ENCODE assay signal across 21 mouse cellular contexts in genomic region chr12:95059396-95059795, GRCm38 (mm10).
A peak's percentile ranks its signal among the peaks of the same experiment; 100 is the strongest.
DNase-seq lines count a peak whose midpoint lies in the region; ATAC-seq and TF ChIP-seq lines count a peak whose summit lies in the region.
"Had no signal": no experiment of that assay in that cellular context is flagged by ENCODE, and none has a peak within 500 bp of the region (broad histone marks: within the 10 kb centered on the region; RNA-seq: fewer than 3 reads in every experiment).

No protein-coding gene starts in this region.

- no peaks in the 10 kb centered on the region for H3K4me1 ChIP-seq in forebrain, embryonic 14.5 days (ENCODE audit: control insufficient read depth, insufficient read depth, low read length)
- H3K4me1 ChIP-seq in forebrain, embryonic 10.5 days, result no peaks in the 10 kb centered on the region
- H3K4me1 ChIP-seq in lung, postnatal 0 days (ENCODE audit: insufficient read depth, low read depth, low read length), result no peaks in the 10 kb centered on the region
- H3K4me1 ChIP-seq in embryonic facial prominence, embryonic 10.5 days, result no peaks in the 10 kb centered on the region
- H3K4me1 ChIP-seq: hindbrain, embryonic 12.5 days; intestine, embryonic 15.5 days had no signal

- no peak for TF ChIP-seq CTCF in lung, postnatal 0 days (IDR thresholded peaks at IDR 0.05)

- no peak for ATAC-seq in forebrain, embryonic 14.5 days
- ATAC-seq in lung, postnatal 0 days, result no peak
- ATAC-seq: activated CD4-positive, CD25-positive, alpha-beta regulatory T cell, adult 4 months; forebrain, embryonic 15.5 days; hindbrain, embryonic 16.5 days; intestine, embryonic 15.5 days had no signal

- no peaks in the 10 kb centered on the region for H3K36me3 ChIP-seq in forebrain, embryonic 14.5 days (ENCODE audit: control insufficient read depth, insufficient read depth, low read length)
- no peaks in the 10 kb centered on the region for H3K36me3 ChIP-seq in forebrain, embryonic 10.5 days (replicated peaks)
- H3K36me3 ChIP-seq in lung, postnatal 0 days (ENCODE audit: insufficient read depth, low read length), result no peaks in the 10 kb centered on the region
- H3K36me3 ChIP-seq in embryonic facial prominence, embryonic 10.5 days (replicated peaks), result no peaks in the 10 kb centered on the region
- H3K36me3 ChIP-seq: forebrain, embryonic 15.5 days; hindbrain, embryonic 12.5 days; intestine, embryonic 15.5 days had no signal

- H3K9me3 ChIP-seq in forebrain, embryonic 14.5 days (replicated peaks; ENCODE audit: control insufficient read depth, low read length), result no peaks in the 10 kb centered on the region
- H3K9me3 ChIP-seq in forebrain, embryonic 10.5 days, result no peaks in the 10 kb centered on the region
- no peaks in the 10 kb centered on the region for H3K9me3 ChIP-seq in lung, postnatal 0 days (ENCODE audit: low read length)
- H3K9me3 ChIP-seq in embryonic facial prominence, embryonic 10.5 days, result no peaks in the 10 kb centered on the region
- H3K9me3 ChIP-seq: forebrain, embryonic 15.5 days; hindbrain, embryonic 12.5 days; intestine, embryonic 15.5 days had no signal

- H3K9ac ChIP-seq in forebrain, embryonic 14.5 days (ENCODE audit: low read length), result no peak overlapping the region
- no peak overlapping the region for H3K9ac ChIP-seq in lung, postnatal 0 days (replicated peaks; ENCODE audit: low read depth)
- H3K9ac ChIP-seq: forebrain, embryonic 15.5 days; hindbrain, embryonic 12.5 days; intestine, embryonic 15.5 days had no signal

- no peak overlapping the region for H3K27ac ChIP-seq in forebrain, embryonic 14.5 days (ENCODE audit: low read depth, low read length)
- H3K27ac ChIP-seq in forebrain, embryonic 10.5 days, result no peak overlapping the region
- H3K27ac ChIP-seq in lung, postnatal 0 days (ENCODE audit: low read length), result no peak overlapping the region
- no peak overlapping the region for H3K27ac ChIP-seq in embryonic facial prominence, embryonic 10.5 days (replicated peaks)
- H3K27ac ChIP-seq: forebrain, embryonic 15.5 days; hindbrain, embryonic 12.5 days; intestine, embryonic 15.5 days had no signal

- no peak overlapping the region for H3K4me3 ChIP-seq in forebrain, embryonic 14.5 days (ENCODE audit: low read depth, low read length)
- H3K4me3 ChIP-seq in forebrain, embryonic 10.5 days, result no peak overlapping the region
- no peak overlapping the region for H3K4me3 ChIP-seq in lung, postnatal 0 days (ENCODE audit: low read depth, low read length)
- no peak overlapping the region for H3K4me3 ChIP-seq in embryonic facial prominence, embryonic 10.5 days
- H3K4me3 ChIP-seq: forebrain, embryonic 15.5 days; hindbrain, embryonic 12.5 days; intestine, embryonic 15.5 days had no signal

- TF ChIP-seq EP300 in lung, postnatal 0 days (IDR thresholded peaks at IDR 0.05), result no peak

- H3K27me3 ChIP-seq in forebrain, embryonic 14.5 days (replicated peaks; ENCODE audit: control insufficient read depth, insufficient read depth, low read length), result no peaks in the 10 kb centered on the region
- H3K27me3 ChIP-seq in forebrain, embryonic 10.5 days (ENCODE audit: poor library complexity, severe bottlenecking), result no peaks in the 10 kb centered on the region
- H3K27me3 ChIP-seq in lung, postnatal 0 days (replicated peaks; ENCODE audit: insufficient read depth, low read length), result no peaks in the 10 kb centered on the region
- no peaks in the 10 kb centered on the region for H3K27me3 ChIP-seq in embryonic facial prominence, embryonic 10.5 days (replicated peaks; ENCODE audit: low read depth, poor library complexity, severe bottlenecking)
- H3K27me3 ChIP-seq: forebrain, embryonic 15.5 days; hindbrain, embryonic 12.5 days; intestine, embryonic 15.5 days had no signal

- no peak overlapping the region for H3K4me2 ChIP-seq in forebrain, embryonic 14.5 days (ENCODE audit: low read length)
- no peak overlapping the region for H3K4me2 ChIP-seq in lung, postnatal 0 days (replicated peaks; ENCODE audit: low read depth, low read length)
- H3K4me2 ChIP-seq: forebrain, embryonic 15.5 days; heart, embryonic 11.5 days; hindbrain, embryonic 12.5 days; intestine, embryonic 15.5 days had no signal

- peak; percentile 14 for DNase-seq in forebrain, embryonic 14.5 days (ENCODE audit: low spot score)
- no peak for DNase-seq in forebrain, embryonic 10.5 days (ENCODE audit: extremely low spot score, low spot score)
- DNase-seq in brain, adult 2 months (ENCODE audit: low read depth, low spot score), result peak; percentile 29
- peak; percentile 21 for DNase-seq in layer of hippocampus, adult 9-10 months (ENCODE audit: low spot score)
- no peak for DNase-seq in lung, postnatal 0 days (ENCODE audit: low spot score)
- DNase-seq in embryonic facial prominence, embryonic 10.5 days (ENCODE audit: low spot score), result no peak
- DNase-seq: adrenal gland, adult 8-10 months; adrenal gland, postnatal 25 days; cerebellum, adult 11 months; cerebellum, adult 9-11 months; cerebellum, postnatal 25 days; embryo, embryonic 11 days; gastrocnemius, postnatal 10 days; gastrocnemius, postnatal 36 days; heart, adult 11 months had no signal

- 66% methylated on average over 2 of the region's 2 CpGs for WGBS in forebrain, embryonic 14.5 days
- WGBS in forebrain, embryonic 10.5 days, result 84% methylated on average over 2 of the region's 2 CpGs
- 80% methylated on average over 2 of the region's 2 CpGs for WGBS in lung, postnatal 0 days
- 88% methylated on average over 2 of the region's 2 CpGs for WGBS in embryonic facial prominence, embryonic 10.5 days

Comparison
In these comparisons a context has a peak if more than half of its experiments do, and no peak if none do; other contexts are left out.
1. DNase-seq: peak in forebrain, embryonic 14.5 days (single experiment), brain, adult 2 months (single experiment) and layer of hippocampus, adult 9-10 months (single experiment); none in forebrain, embryonic 10.5 days (single experiment), lung, postnatal 0 days (single experiment) and embryonic facial prominence, embryonic 10.5 days (single experiment).